Mouse (Mus musculus): ENCODE results near the gene Cops7b. TPM values are rescaled to one million over a fixed set of nuclear protein-coding genes. Genes with fewer than 3 reads are reported as not detected.

Cops7b gene
- polyA plus RNA-seq, 1 experiment from 2014 or later = 27.2 TPM

DNA sequence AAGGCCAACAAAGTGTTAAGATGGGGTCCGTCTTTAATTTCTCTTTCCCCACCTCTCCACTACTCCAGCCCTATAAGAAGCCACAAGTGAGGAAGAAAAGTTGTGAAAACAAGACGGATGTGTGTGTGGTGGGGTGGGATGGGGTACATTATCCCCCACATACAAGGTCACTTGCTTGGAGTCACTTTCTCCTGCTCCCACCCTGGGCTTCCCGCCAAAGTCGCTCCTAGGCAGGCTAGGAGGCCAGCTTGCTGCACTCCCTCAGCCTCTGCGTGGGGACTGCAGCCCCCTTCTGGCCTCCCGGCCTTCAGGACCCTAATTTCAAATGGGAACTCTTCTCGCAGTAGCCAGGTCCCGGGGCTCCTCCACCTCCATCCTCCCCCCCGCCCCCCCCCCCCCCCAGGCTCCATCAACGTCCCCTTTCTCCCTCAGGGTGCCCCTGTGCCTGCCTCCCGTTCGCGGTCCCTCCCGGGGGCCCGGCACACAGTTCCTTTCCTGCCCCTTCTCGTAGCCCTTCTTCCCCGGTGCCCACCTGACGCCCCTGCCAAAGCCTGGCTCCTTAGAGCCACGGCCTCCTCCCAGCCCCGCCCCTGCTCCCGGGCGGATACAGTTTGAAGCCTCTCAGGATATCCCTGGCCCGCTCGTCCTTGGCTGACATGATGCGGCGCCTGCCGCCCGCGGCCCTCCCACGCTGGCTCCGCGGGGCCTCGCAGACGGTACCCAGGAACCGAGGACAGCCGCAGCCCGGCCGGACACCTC is 833 bp upstream of the Cops7b start:
- H3K4me2 ChIP-seq = peak overlapping the region; percentile 78

DNA sequence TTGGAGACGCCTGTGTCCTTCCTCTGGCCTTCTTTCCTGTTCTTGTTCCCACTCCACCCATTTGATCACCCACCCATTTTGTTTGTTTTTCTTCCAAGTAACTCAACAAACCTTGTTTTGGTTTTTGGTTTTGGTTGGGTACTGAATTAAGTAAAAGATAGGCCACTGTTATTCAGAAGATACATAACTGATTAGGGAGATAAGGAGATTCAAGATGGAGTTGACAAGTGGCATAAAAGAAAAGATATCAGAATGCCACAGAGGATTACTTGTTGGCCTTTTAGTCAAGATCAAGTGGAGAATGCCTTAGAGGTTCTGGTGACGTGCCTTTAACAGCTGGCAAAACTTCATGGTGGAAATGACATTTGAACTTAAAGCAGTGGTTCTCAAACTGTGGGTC is 1.0 kb downstream of the Cops7b start:
- Histone ChIP-seq H3K36me3 (ENCODE audit: control insufficient read depth, insufficient read depth, low read length) (no peaks in the 10 kb centered on the region), H3K9ac (ENCODE audit: low read depth, low read length) (no peak overlapping the region), H3K9me3 (replicated peaks; ENCODE audit: control insufficient read depth, low read length) (no peaks in the 10 kb centered on the region), H3K27me3 (ENCODE audit: control insufficient read depth, insufficient read depth, low read length) (no peaks in the 10 kb centered on the region), H3K4me2 (peak overlapping the region; percentile 78), H3K27ac (ENCODE audit: low read depth, low read length) (no peak overlapping the region), H3K4me3 (ENCODE audit: low read depth, low read length) (no peak overlapping the region), H3K4me1 (ENCODE audit: control insufficient read depth, insufficient read depth, low read length) (peaks cover 5% of the 10 kb centered on the region; the same call in 1 of the 2 replicates)
- ATAC-seq (replicated peaks; ENCODE audit: insufficient number of reproducible peaks, low FRiP score, low TSS enrichment) = no peak
- WGBS (ENCODE audit: insufficient replicate concordance) = 58% methylated on average over 2 of the region's 2 CpGs

More for the DNA sequence above, 833 bp upstream of the Cops7b start:
- H3K9ac ChIP-seq (ENCODE audit: low read depth, low read length) = peak overlapping the region; percentile 77
- peak overlapping the region; percentile 22; the same call in 1 of the 2 replicates for H3K27ac ChIP-seq (ENCODE audit: low read depth, low read length)
- no peaks in the 10 kb centered on the region for H3K9me3 ChIP-seq (replicated peaks; ENCODE audit: control insufficient read depth, low read length)
- peak; percentile 76 for ATAC-seq (replicated peaks; ENCODE audit: insufficient number of reproducible peaks, low FRiP score, low TSS enrichment)
- 2% methylated on average over 34 of the region's 38 CpGs for WGBS (ENCODE audit: insufficient replicate concordance)
- no peaks in the 10 kb centered on the region for H3K36me3 ChIP-seq (ENCODE audit: control insufficient read depth, insufficient read depth, low read length)
- peak overlapping the region; percentile 69 for H3K4me3 ChIP-seq (ENCODE audit: low read depth, low read length)
- H3K4me1 ChIP-seq (ENCODE audit: control insufficient read depth, insufficient read depth, low read length) = peaks cover 5% of the 10 kb centered on the region; the same call in 1 of the 2 replicates
- H3K27me3 ChIP-seq (ENCODE audit: control insufficient read depth, insufficient read depth, low read length) = no peaks in the 10 kb centered on the region

DNA sequence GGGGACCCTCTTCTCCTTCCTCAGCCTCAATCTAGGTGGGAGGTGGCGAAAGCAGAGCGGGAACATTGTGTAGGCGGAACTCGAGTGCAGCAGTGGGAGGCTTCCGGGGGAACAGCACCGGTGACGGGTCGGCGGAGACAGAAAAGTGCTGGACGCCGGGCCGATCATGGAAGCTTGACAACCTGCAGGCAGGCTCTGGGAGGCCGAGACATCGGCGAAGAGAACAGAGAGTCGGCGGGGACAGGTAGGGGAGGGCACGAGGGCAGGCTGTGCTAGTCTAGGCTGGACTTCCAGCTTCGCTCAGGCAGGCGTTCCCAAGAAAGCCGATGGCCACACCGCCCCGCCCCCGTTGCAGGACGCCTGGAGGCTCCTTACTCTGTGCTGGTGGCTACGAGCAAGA is 4.3 kb downstream of the Cops7b start:
- ATAC-seq (replicated peaks; ENCODE audit: insufficient number of reproducible peaks, low FRiP score, low TSS enrichment) = no peak
- H3K27ac ChIP-seq (ENCODE audit: low read depth, low read length) = 0 out of 2 replicates have a peak overlapping the region, but pooled peaks have one; percentile 35

DNA sequence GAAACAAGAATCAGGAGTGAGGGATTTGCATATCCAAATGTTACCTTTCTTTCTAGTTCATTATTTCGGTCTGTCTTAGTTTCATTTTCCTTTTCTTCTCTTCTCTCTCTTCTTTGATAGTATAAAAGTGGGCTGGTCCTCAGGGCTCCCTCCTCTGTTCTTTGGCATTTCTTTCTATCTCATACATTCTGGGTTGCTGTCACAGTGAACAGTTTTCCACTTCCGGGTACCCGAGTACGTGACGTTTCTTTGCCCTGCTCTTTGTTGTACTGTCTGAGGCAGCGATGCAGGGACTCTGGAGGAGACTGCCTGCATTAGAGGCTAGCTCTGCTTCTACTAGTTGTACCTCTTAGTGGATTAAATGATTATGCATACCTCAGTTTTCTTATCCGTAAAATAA is 11.8 kb downstream of the Cops7b start:
- 89% methylated on average over 7 of the region's 7 CpGs for WGBS (ENCODE audit: insufficient replicate concordance)
- no peak for ATAC-seq (replicated peaks; ENCODE audit: insufficient number of reproducible peaks, low FRiP score, low TSS enrichment)
- Histone ChIP-seq H3K4me3 (ENCODE audit: low read depth, low read length) (no peak overlapping the region), H3K9ac (ENCODE audit: low read depth, low read length) (no peak overlapping the region), H3K4me2 (no peak overlapping the region), H3K27ac (ENCODE audit: low read depth, low read length) (no peak overlapping the region), H3K9me3 (replicated peaks; ENCODE audit: control insufficient read depth, low read length) (no peaks in the 10 kb centered on the region), H3K4me1 (ENCODE audit: control insufficient read depth, insufficient read depth, low read length) (no peaks in the 10 kb centered on the region), H3K27me3 (ENCODE audit: control insufficient read depth, insufficient read depth, low read length) (no peaks in the 10 kb centered on the region), H3K36me3 (ENCODE audit: control insufficient read depth, insufficient read depth, low read length) (peaks cover 2% of the 10 kb centered on the region)

More for the DNA sequence above, 4.3 kb downstream of the Cops7b start:
- Histone ChIP-seq H3K4me2 (peak overlapping the region; percentile 92), H3K4me3 (ENCODE audit: low read depth, low read length) (peak overlapping the region; percentile 93), H3K4me1 (ENCODE audit: control insufficient read depth, insufficient read depth, low read length) (peaks cover 5% of the 10 kb centered on the region; the same call in 1 of the 2 replicates), H3K9me3 (replicated peaks; ENCODE audit: control insufficient read depth, low read length) (no peaks in the 10 kb centered on the region), H3K9ac (ENCODE audit: low read depth, low read length) (peak overlapping the region; percentile 89), H3K36me3 (ENCODE audit: control insufficient read depth, insufficient read depth, low read length) (no peaks in the 10 kb centered on the region; the same call in 1 of the 2 replicates), H3K27me3 (ENCODE audit: control insufficient read depth, insufficient read depth, low read length) (no peaks in the 10 kb centered on the region)
- under 1% methylated on average over 26 of the region's 26 CpGs for WGBS (ENCODE audit: insufficient replicate concordance)

DNA sequence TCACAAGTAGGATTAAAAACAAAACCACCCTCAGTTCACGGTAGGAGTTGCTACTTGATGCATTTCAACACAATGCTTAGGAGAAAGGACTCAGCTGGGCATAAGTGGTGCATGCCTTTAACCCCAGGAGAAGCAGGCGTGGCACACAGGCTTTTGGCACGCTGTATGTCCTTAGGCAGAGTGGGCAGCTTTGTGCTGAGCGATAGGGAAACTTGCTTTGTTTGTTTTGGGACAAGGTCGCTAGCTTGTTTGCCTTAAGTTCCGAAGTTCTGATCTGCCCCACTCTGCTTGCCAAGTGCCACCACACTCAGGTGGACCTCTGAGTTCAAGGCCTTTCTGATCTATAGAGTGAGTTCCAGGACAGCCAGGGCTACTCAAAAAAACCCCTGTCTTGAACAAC is 12.6 kb downstream of the Cops7b start:
- Histone ChIP-seq H3K9me3 (replicated peaks; ENCODE audit: control insufficient read depth, low read length) (no peaks in the 10 kb centered on the region), H3K27me3 (ENCODE audit: control insufficient read depth, insufficient read depth, low read length) (no peaks in the 10 kb centered on the region), H3K27ac (ENCODE audit: low read depth, low read length) (no peak overlapping the region), H3K4me3 (ENCODE audit: low read depth, low read length) (no peak overlapping the region), H3K4me2 (no peak overlapping the region), H3K36me3 (ENCODE audit: control insufficient read depth, insufficient read depth, low read length) (peaks cover 7% of the 10 kb centered on the region), H3K9ac (ENCODE audit: low read depth, low read length) (no peak overlapping the region), H3K4me1 (ENCODE audit: control insufficient read depth, insufficient read depth, low read length) (no peaks in the 10 kb centered on the region)
- 88% methylated on average over 6 of the region's 6 CpGs for WGBS (ENCODE audit: insufficient replicate concordance)
- no peak for ATAC-seq (replicated peaks; ENCODE audit: insufficient number of reproducible peaks, low FRiP score, low TSS enrichment)

DNA sequence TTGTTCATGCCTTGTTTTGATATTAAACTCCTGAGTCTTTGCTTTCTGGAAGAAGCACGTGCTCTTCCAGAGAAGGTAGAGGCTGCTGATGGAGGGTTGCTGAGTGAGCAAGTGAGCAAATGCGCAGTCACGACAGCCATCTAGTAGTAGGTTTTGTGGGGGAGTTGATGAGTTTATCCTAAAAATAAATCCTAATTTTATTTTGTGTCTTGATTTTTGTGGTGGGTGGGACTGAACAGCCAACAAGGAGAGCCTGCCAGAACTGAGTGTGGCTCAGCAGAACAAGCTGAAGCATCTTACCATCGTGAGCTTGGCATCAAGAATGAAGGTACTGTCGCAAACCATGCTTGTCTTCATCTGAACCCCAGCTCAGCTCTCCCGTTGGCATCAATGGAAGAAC is 13.8 kb downstream of the Cops7b start:
- 90% methylated on average over 6 of the region's 6 CpGs for WGBS (ENCODE audit: insufficient replicate concordance)
- Histone ChIP-seq H3K27me3 (ENCODE audit: control insufficient read depth, insufficient read depth, low read length) (no peaks in the 10 kb centered on the region), H3K4me3 (ENCODE audit: low read depth, low read length) (no peak overlapping the region), H3K4me1 (ENCODE audit: control insufficient read depth, insufficient read depth, low read length) (no peaks in the 10 kb centered on the region), H3K4me2 (no peak overlapping the region), H3K9ac (ENCODE audit: low read depth, low read length) (no peak overlapping the region), H3K36me3 (ENCODE audit: control insufficient read depth, insufficient read depth, low read length) (peaks cover 15% of the 10 kb centered on the region), H3K27ac (ENCODE audit: low read depth, low read length) (no peak overlapping the region), H3K9me3 (replicated peaks; ENCODE audit: control insufficient read depth, low read length) (no peaks in the 10 kb centered on the region)
- no peak for ATAC-seq (replicated peaks; ENCODE audit: insufficient number of reproducible peaks, low FRiP score, low TSS enrichment)

DNA sequence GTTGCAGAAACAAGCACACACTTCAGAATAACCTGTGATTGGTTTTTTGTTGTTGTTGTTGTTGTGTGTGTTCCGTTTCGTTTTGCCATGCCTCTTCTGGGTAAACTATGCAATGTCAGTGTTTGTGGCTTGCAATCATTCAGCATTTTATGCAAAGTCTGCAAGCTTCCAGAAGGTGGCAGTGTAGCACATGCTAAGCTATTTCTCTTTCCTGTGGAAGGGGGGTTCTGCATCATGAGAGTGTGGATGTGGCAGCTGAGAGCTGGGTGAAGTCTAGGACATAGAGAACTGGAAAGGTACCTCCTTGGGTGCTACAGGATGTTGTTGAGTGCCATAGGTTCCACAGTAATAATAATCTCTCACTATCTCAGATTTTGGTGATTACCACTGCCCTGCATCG is 15.8 kb downstream of the Cops7b start:
- Histone ChIP-seq H3K4me2 (no peak overlapping the region), H3K9ac (ENCODE audit: low read depth, low read length) (no peak overlapping the region), H3K27ac (ENCODE audit: low read depth, low read length) (no peak overlapping the region), H3K9me3 (replicated peaks; ENCODE audit: control insufficient read depth, low read length) (no peaks in the 10 kb centered on the region), H3K4me3 (ENCODE audit: low read depth, low read length) (no peak overlapping the region), H3K4me1 (ENCODE audit: control insufficient read depth, insufficient read depth, low read length) (no peaks in the 10 kb centered on the region), H3K36me3 (ENCODE audit: control insufficient read depth, insufficient read depth, low read length) (peaks cover 20% of the 10 kb centered on the region), H3K27me3 (ENCODE audit: control insufficient read depth, insufficient read depth, low read length) (no peaks in the 10 kb centered on the region)
- 80% methylated on average over 3 of the region's 3 CpGs for WGBS (ENCODE audit: insufficient replicate concordance)
- ATAC-seq (replicated peaks; ENCODE audit: insufficient number of reproducible peaks, low FRiP score, low TSS enrichment) = no peak

DNA sequence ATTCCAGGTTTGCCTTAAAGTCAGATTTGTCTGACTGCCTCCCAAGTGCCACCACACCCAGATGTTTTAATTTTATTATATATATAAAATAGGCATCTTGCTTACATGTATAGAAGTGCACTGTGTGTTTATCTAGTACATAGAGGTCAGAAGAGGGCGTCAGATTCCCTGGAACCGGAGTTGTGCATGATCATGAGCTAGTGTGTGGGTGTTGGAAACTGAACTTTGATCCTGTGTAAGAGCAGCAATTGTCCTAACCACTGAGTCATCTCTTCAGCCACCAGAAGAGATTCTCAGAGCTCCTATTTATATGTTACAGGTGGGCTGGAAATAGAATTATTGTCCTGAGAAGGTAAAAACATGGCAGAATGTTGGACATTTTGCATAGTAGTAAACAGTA is 17.4 kb downstream of the Cops7b start:
- no peak for ATAC-seq (replicated peaks; ENCODE audit: insufficient number of reproducible peaks, low FRiP score, low TSS enrichment)

DNA sequence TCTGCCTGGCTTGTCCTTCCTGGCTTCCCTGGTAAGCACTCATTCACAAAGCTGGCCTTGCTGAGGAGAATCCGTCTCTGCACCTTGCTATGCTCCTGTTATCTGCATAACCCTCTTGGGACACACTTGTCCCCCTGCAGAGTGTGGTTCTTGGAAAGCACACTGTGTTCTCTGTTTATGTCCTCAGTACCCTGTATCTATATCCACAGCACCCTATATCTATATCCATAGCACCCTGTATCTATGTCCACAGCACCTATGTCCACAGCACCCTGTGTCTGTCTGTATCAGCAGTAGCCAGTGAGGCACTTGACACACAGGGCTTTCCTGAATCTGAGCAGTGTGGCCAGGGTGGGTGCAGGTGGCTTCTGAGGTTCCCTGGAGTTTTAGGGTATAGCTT is 28.2 kb downstream of the Cops7b start:
- Histone ChIP-seq H3K36me3 (ENCODE audit: control insufficient read depth, insufficient read depth, low read length) (peaks cover 5% of the 10 kb centered on the region; the same call in 1 of the 2 replicates), H3K9me3 (replicated peaks; ENCODE audit: control insufficient read depth, low read length) (no peaks in the 10 kb centered on the region), H3K4me1 (ENCODE audit: control insufficient read depth, insufficient read depth, low read length) (no peaks in the 10 kb centered on the region), H3K4me2 (no peak overlapping the region), H3K4me3 (ENCODE audit: low read depth, low read length) (no peak overlapping the region), H3K27me3 (ENCODE audit: control insufficient read depth, insufficient read depth, low read length) (no peaks in the 10 kb centered on the region), H3K9ac (ENCODE audit: low read depth, low read length) (no peak overlapping the region), H3K27ac (ENCODE audit: low read depth, low read length) (no peak overlapping the region)
- ATAC-seq (replicated peaks; ENCODE audit: insufficient number of reproducible peaks, low FRiP score, low TSS enrichment) = no peak
- WGBS (ENCODE audit: insufficient replicate concordance) = 36% methylated on average over 1 of the region's 1 CpGs

More for the DNA sequence above, 17.4 kb downstream of the Cops7b start:
- H3K4me2 ChIP-seq = no peak overlapping the region
- H3K9me3 ChIP-seq (replicated peaks; ENCODE audit: control insufficient read depth, low read length) = no peaks in the 10 kb centered on the region
- no peaks in the 10 kb centered on the region for H3K27me3 ChIP-seq (ENCODE audit: control insufficient read depth, insufficient read depth, low read length)
- peaks cover 32% of the 10 kb centered on the region for H3K36me3 ChIP-seq (ENCODE audit: control insufficient read depth, insufficient read depth, low read length)
- no peaks in the 10 kb centered on the region for H3K4me1 ChIP-seq (ENCODE audit: control insufficient read depth, insufficient read depth, low read length)
- no peak overlapping the region for H3K27ac ChIP-seq (ENCODE audit: low read depth, low read length)
- H3K9ac ChIP-seq (ENCODE audit: low read depth, low read length) = no peak overlapping the region
- H3K4me3 ChIP-seq (ENCODE audit: low read depth, low read length) = no peak overlapping the region
- WGBS (ENCODE audit: insufficient replicate concordance) = 87% methylated on average over 2 of the region's 2 CpGs

Data from heart, embryonic 11.5 days (tissue).